Mouse (Mus musculus) MEL (cell line): ENCODE data around the gene Pcbp4.

Source experiments
- CTCF ChIP-seq, 3 experiments: IDR thresholded peaks in 2 of 3; conservative IDR thresholded peaks in 1 of 3; 2 replicates each; pipeline ENCODE4 v1.5.1; 2011 to 2012; ENCODE audit warnings: low read length in 3 of 3, low read depth in 2 of 3, mild to moderate bottlenecking in 2 of 3, improper control_type of control experiment in 1 of 3, inconsistent platforms in 1 of 3, mixed read lengths in 1 of 3, moderate library complexity in 1 of 3; ENCODE audit not compliant: control insufficient read depth in 1 of 3, insufficient read depth in 1 of 3, poor library complexity in 1 of 3, severe bottlenecking in 1 of 3
- POLR2A ChIP-seq, 2 experiments: IDR thresholded peaks; 2 replicates each; pipeline ENCODE4 v1.6.1; 2011 to 2012; ENCODE audit warnings: low read length in 2 of 2, mild to moderate bottlenecking in 2 of 2, control low read depth in 1 of 2, improper control_type of control experiment in 1 of 2, low read depth in 1 of 2, moderate library complexity in 1 of 2; ENCODE audit not compliant: control insufficient read depth in 1 of 2, insufficient read depth in 1 of 2, poor library complexity in 1 of 2
- TAL1 ChIP-seq: IDR thresholded peaks from 2 replicates; pipeline ENCODE4 v1.6.1; 2012; ENCODE audit warnings: mild to moderate bottlenecking, inconsistent platforms, low read length, moderate library complexity, mixed read lengths

DNA sequence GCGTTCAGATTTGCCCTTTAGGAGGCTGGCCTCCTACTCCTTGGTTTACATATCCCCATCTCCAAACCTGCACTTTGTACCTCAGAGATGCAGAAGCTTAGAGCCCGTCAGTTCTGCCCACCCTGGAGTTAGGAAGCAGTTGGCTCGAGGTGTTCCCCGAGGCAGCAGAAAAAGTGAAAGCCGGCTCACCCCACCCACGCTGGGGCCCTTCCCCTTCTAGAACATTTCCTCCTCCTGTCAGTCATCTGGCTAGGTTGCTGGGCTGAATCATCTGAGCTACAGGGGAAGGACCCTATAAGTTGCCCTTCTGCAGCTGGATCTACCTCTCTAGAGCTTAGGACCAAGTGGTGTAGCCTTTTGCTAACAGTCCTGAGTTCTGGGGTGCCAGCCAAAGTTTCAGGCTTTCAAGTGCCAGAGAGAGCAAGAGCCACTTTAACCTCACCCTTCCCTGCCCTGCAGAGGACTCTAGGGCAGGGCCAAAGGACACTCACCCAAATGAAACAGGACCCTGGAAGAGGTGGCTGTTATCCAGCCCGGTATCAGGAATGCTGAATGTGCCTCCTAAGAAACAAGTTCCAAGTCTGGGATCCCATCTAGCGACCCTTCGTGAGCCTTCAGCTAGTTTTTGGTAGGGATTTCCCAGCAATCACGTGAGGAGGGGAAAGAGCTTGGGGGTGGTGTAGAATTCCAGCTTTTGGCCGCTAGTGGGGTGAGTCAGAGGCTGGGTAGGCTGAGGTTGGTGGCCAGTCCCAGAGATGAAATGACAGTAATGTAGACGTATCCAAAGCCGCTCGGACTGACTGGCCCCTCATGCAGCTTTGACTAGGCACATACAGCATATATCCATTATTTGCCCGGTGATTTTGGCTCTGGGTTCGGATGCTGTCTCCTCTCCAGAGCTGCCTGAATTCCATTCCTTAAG is 23.2 kb downstream of the Pcbp4 start:
- no peak for TF ChIP-seq CTCF (IDR thresholded peaks at IDR 0.05 in 2 of 3, conservative IDR thresholded peaks at IDR 0.05 in 1 of 3; ENCODE audit: control insufficient read depth in 1 of 3, insufficient read depth in 1 of 3, low read depth in 2 of 3, low read length in 3 of 3, poor library complexity in 1 of 3, severe bottlenecking in 1 of 3)
- TF ChIP-seq TAL1: no peak
- TF ChIP-seq POLR2A (IDR thresholded peaks at IDR 0.05; ENCODE audit: control insufficient read depth in 1 of 2, insufficient read depth in 1 of 2, low read depth in 1 of 2, low read length in 2 of 2, poor library complexity in 1 of 2): no peak; a peak in 1 of 4 replicates
